Comparison of ENCODE assay signal across 8 mouse cellular contexts in genomic region chr3:137969951-137970350, GRCm38 (mm10). TPM values are rescaled to one million over a fixed set of nuclear protein-coding genes. Genes with fewer than 3 reads are reported as not detected.
DNase-seq lines count a peak whose midpoint lies in the region; ATAC-seq lines count a peak whose summit lies in the region.

No protein-coding gene starts in this region.

- H3K9ac ChIP-seq in heart, embryonic 13.5 days = peak overlapping the region; percentile 11; the same call in 1 of the 2 replicates

- DNase-seq in heart, postnatal 36 days = no peak
- peak; percentile 29 to 33 for DNase-seq in heart, postnatal 10 days
- DNase-seq in lung, postnatal 10 days = peak; percentile 44
- DNase-seq in layer of hippocampus, postnatal 10 days (ENCODE audit: low spot score in 2 of 2) = no peak
- DNase-seq in urinary bladder, adult 2 months (ENCODE audit: low spot score) = no peak
- DNase-seq in gastrocnemius, postnatal 25 days = no peak

- peaks cover 5% of the 10 kb centered on the region; the same call in 1 of the 2 replicates for H3K36me3 ChIP-seq in heart, embryonic 13.5 days

- peak overlapping the region; percentile 10 for H3K4me3 ChIP-seq in heart, embryonic 13.5 days

- 49% methylated on average over 12 of the region's 12 CpGs for WGBS in heart, embryonic 13.5 days

- no peaks in the 10 kb centered on the region for H3K9me3 ChIP-seq in heart, embryonic 13.5 days

- H3K27ac ChIP-seq in heart, embryonic 13.5 days (replicated peaks) = peak overlapping the region; percentile 67

- no peak for ATAC-seq in heart, embryonic 13.5 days (ENCODE audit: extremely low read depth, insufficient number of reproducible peaks, low FRiP score, low TSS enrichment)
- 0 out of 2 replicates have a peak, but pooled peaks have one; percentile 3 for ATAC-seq in common myeloid progenitor, adult 5-6 weeks (replicated peaks; ENCODE audit: low read depth, poor library complexity, severe bottlenecking)

- intact Hi-C loops in heart, postnatal 36 days (cut with DNase I) = no loop called here
- intact Hi-C loops in heart, postnatal 10 days (cut with DNase I) = no loop called here

- peak overlapping the region; percentile 39 for H3K4me2 ChIP-seq in heart, embryonic 13.5 days

- peaks cover 57% of the 10 kb centered on the region for H3K4me1 ChIP-seq in heart, embryonic 13.5 days

- H3K27me3 ChIP-seq in heart, embryonic 13.5 days (replicated peaks) = no peaks in the 10 kb centered on the region

RNA-seq across cellular contexts. Expression of gene Dapp1, which starts 11.4 kb away (rescaled TPM):
- polyA plus RNA-seq in heart, embryonic 13.5 days (2015; fragmentation: Nextera tagmentation; extraction: Ambion mirVana) = 13.0 and 14.5 TPM in 2 replicates
- 1 to 10 TPM; 4.5 to 5.1 TPM for total RNA-seq in heart, postnatal 36 days (2021)
- total RNA-seq in common myeloid progenitor, adult 5-6 weeks (2017) = 387 and 417 TPM in 2 replicates
- total RNA-seq in heart, postnatal 10 days (2021) = 1 to 10 TPM; 4.0 to 5.2 TPM
- 1 to 10 TPM; 4.7 to 7.1 TPM for total RNA-seq in layer of hippocampus, postnatal 10 days (2021)
- polyA plus RNA-seq in urinary bladder, adult 2 months (2012; rRNA removed) = 16.0 and 16.5 TPM in 2 replicates
- total RNA-seq in gastrocnemius, postnatal 25 days (2021) = 1 to 10 TPM in 1 of 2 experiments, under 1 TPM in 1; 0.84 to 1.3 TPM

RNA-seq across cellular contexts. Expression of gene Lamtor3, which starts 51.6 kb away (rescaled TPM):
- polyA plus RNA-seq in heart, embryonic 13.5 days (2015; fragmentation: Nextera tagmentation; extraction: Ambion mirVana) = 85.4 and 105 TPM in 2 replicates
- total RNA-seq in heart, postnatal 36 days (2021) = 10 to 100 TPM; 91.1 to 93.8 TPM
- total RNA-seq in common myeloid progenitor, adult 5-6 weeks (2017) = 56.7 and 70.8 TPM in 2 replicates
- total RNA-seq in heart, postnatal 10 days (2021) = 10 to 100 TPM; 87.8 to 98.0 TPM
- 10 to 100 TPM; 65.3 to 66.9 TPM for total RNA-seq in layer of hippocampus, postnatal 10 days (2021)
- polyA plus RNA-seq in urinary bladder, adult 2 months (2012; rRNA removed) = 81.4 and 102 TPM in 2 replicates
- total RNA-seq in gastrocnemius, postnatal 25 days (2021) = 10 to 100 TPM; 48.5 to 55.8 TPM

Comparison
In these comparisons a context has a peak if more than half of its experiments do, and no peak if none do; other contexts are left out.
1. DNase-seq: peak in heart, postnatal 10 days (2 of 2) and lung, postnatal 10 days (single experiment); none in heart, postnatal 36 days (0 of 2), layer of hippocampus, postnatal 10 days (0 of 2), urinary bladder, adult 2 months (single experiment) and gastrocnemius, postnatal 25 days (single experiment).
2. RNA of gene Dapp1, which starts 11.4 kb away (total RNA-seq): 387 to 417 TPM in common myeloid progenitor, adult 5-6 weeks; 4.7 to 7.1 TPM in layer of hippocampus, postnatal 10 days, 4.0 to 5.2 TPM in heart, postnatal 10 days, 4.5 to 5.1 TPM in heart, postnatal 36 days and 0.84 to 1.3 TPM in gastrocnemius, postnatal 25 days; every median in the first group is over 10 times any median in the second.